Mouse (Mus musculus) embryonic facial prominence, embryonic 11.5 days (tissue): ENCODE measurements at regions not wholly inside any gene's neighbourhood (a gene's known extent, or its start where the extent isn't known, plus 50 kb on each side); places are given as distances from the start of the nearest gene placed in this dataset.
A peak's percentile ranks its signal among the peaks of the same experiment; 100 is the strongest.

Experiments
- ATAC-seq: fragments of 200-750 bp; cut with Nextera tagmentation; replicated peaks from 2 replicates; pipeline ENCODE4 v1.8.0; 2017; ENCODE audit warnings: low read depth; ENCODE audit not compliant: insufficient number of reproducible peaks, low FRiP score, low TSS enrichment
- DNase-seq: peaks from one replicate; pipeline ENCODE4 v3.0.0-alpha.2; 2015; ENCODE audit warnings: low spot score
- H3K27ac ChIP-seq: fragments of 300-500 bp; sonication (generic); replicated peaks from 2 replicates; pipeline ENCODE4 v1.5.1; 2014; ENCODE audit warnings: mild to moderate bottlenecking, low read depth, low read length, control low read depth
- H3K27me3 ChIP-seq: fragments of 300-500 bp; sonication (generic); 2 replicates; pipeline ENCODE4 v1.6.1; 2014; ENCODE audit warnings: mild to moderate bottlenecking, low read length, moderate library complexity, mixed read lengths; ENCODE audit not compliant: control insufficient read depth, insufficient read depth
- H3K36me3 ChIP-seq: fragments of 300-500 bp; sonication (generic); replicated peaks from 2 replicates; pipeline ENCODE4 v1.6.1; 2014; ENCODE audit warnings: low read depth, mild to moderate bottlenecking, low read length, moderate library complexity, mixed read lengths; ENCODE audit not compliant: control insufficient read depth, insufficient read depth
- H3K4me1 ChIP-seq: fragments of 300-500 bp; sonication (generic); 2 replicates; pipeline ENCODE4 v1.6.1; 2014; ENCODE audit warnings: low read length, mixed read lengths; ENCODE audit not compliant: control insufficient read depth, insufficient read depth
- H3K4me2 ChIP-seq: fragments of 300-500 bp; sonication (generic); 2 replicates; pipeline ENCODE4 v1.6.1; 2014; ENCODE audit warnings: low read depth, mild to moderate bottlenecking, control low read depth, low read length, moderate library complexity
- H3K4me3 ChIP-seq: fragments of 300-500 bp; sonication (generic); 2 replicates; pipeline ENCODE4 v1.5.1; 2014; ENCODE audit warnings: low read depth, low read length, control low read depth
- H3K9ac ChIP-seq: fragments of 300-500 bp; sonication (generic); replicated peaks from 2 replicates; pipeline ENCODE4 v1.6.1; 2014; ENCODE audit warnings: mild to moderate bottlenecking, control low read depth, low read length
- H3K9me3 ChIP-seq: fragments of 300-500 bp; sonication (generic); replicated peaks from 2 replicates; pipeline ENCODE4 v1.6.1; 2016; ENCODE audit warnings: mild to moderate bottlenecking, low read length, inconsistent platforms, mixed read lengths; ENCODE audit not compliant: control insufficient read depth
- WGBS: fragments of 180-500 bp; shearing (Covaris S2); extraction: QIAGEN DNeasy Blood & Tissue Kit; methylation state at CpG from one replicate; pipeline ENCODE4 v1.1.7; 2014; 5-methylcytosine and 5-hydroxymethylcytosine counted together

DNA sequence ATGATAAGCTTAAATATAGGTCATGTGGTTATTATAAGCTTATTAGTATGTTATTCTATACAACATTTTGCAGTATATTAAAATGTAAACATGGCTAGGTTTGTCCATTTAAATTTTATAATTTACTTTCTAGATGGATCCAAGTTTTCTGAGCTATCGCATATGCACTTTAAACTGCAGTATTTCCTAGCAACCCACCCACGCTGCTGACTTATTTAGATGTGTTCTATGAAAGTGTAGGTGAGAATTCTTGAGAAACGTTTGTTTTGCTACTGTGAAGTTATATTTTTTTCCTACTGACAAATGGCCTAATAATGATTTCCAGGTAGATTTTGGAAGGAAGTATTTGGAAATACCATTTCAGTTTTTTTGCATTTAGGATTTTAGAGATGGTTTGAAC, 308.0 kb downstream of the Gbe1 start:
- Histone ChIP-seq H3K27ac (no peak overlapping the region), H3K4me3 (no peak overlapping the region), H3K4me2 (no peak overlapping the region), H3K36me3 (no peaks in the 10 kb centered on the region), H3K9me3 (no peaks in the 10 kb centered on the region), H3K4me1 (no peaks in the 10 kb centered on the region), H3K9ac (no peak overlapping the region), H3K27me3 (no peaks in the 10 kb centered on the region)
- WGBS = 90% methylated on average over 3 of the region's 3 CpGs
- no peak for DNase-seq
- ATAC-seq = no peak

DNA sequence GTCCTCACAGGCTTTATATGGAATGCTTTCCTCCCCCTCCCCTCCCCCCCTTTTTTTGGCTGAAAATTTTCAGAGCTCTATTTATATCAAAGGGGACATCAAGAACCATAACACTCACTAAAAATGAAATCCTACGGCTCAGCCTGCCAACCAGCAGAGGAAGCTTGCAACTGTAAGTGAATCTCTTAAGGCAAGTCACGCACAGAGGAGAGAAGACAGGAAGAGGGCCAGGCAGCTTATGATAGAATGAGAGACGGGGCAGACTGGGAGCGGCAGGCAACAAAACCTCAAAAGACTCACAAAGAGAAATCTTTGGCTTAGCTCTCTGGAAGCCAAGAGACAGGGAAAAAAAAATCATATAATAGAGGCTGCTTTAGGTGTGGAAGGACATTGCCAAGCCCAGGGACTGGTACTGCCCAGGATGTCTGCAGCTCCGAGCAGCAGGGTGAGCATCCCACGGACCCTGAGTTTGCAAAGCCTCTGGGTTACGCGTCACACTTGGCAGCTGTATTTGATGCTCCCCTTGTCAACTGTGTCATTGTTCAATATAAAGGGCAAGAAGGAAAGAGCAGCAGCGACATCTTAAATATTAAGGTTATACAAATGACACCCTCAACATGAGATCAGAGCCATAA, 330.0 kb downstream of the Gbe1 start:
- Histone ChIP-seq H3K27ac (no peak overlapping the region), H3K4me1 (no peaks in the 10 kb centered on the region), H3K9me3 (no peaks in the 10 kb centered on the region), H3K4me3 (no peak overlapping the region), H3K9ac (no peak overlapping the region), H3K36me3 (no peaks in the 10 kb centered on the region), H3K27me3 (no peaks in the 10 kb centered on the region), H3K4me2 (no peak overlapping the region)
- DNase-seq (no peak), ATAC-seq (no peak)
- WGBS = 85% methylated on average over 9 of the region's 9 CpGs

- no peak overlapping the region for H3K4me3 ChIP-seq
- H3K4me1 ChIP-seq = no peaks in the 10 kb centered on the region
- no peaks in the 10 kb centered on the region for H3K27me3 ChIP-seq
- H3K9ac ChIP-seq = no peak overlapping the region
- WGBS = 66% methylated on average over 8 of the region's 8 CpGs
- DNase-seq (peak; percentile 6), ATAC-seq (no peak)
- no peak overlapping the region for H3K4me2 ChIP-seq
- no peaks in the 10 kb centered on the region for H3K9me3 ChIP-seq
- no peak overlapping the region for H3K27ac ChIP-seq
- no peaks in the 10 kb centered on the region for H3K36me3 ChIP-seq
Measured at GRCm38 (mm10) chr16:70644695-70645279, 331.0 kb downstream of the Gbe1 start.

GRCm38 (mm10) chr16:70654429-70655081, 340.8 kb downstream of the Gbe1 start:
- WGBS = 65% methylated on average over 6 of the region's 6 CpGs
- no peak for ATAC-seq
- no peaks in the 10 kb centered on the region for H3K27me3 ChIP-seq

GRCm38 (mm10) chr16:70689826-70690225, 376.1 kb downstream of the Gbe1 start:
- Histone ChIP-seq H3K4me2 (no peak overlapping the region), H3K27me3 (no peaks in the 10 kb centered on the region), H3K27ac (no peak overlapping the region), H3K4me1 (no peaks in the 10 kb centered on the region), H3K9me3 (no peaks in the 10 kb centered on the region), H3K36me3 (no peaks in the 10 kb centered on the region), H3K9ac (no peak overlapping the region), H3K4me3 (no peak overlapping the region)
- DNase-seq = no peak
- 81% methylated on average over 6 of the region's 6 CpGs for WGBS
- ATAC-seq = no peak

More at GRCm38 (mm10) chr16:70654429-70655081, 340.8 kb downstream of the Gbe1 start:
- Histone ChIP-seq H3K36me3 (no peaks in the 10 kb centered on the region), H3K4me2 (no peak overlapping the region), H3K27ac (no peak overlapping the region), H3K9ac (no peak overlapping the region), H3K4me3 (no peak overlapping the region), H3K4me1 (no peaks in the 10 kb centered on the region), H3K9me3 (no peaks in the 10 kb centered on the region)
- peak; percentile 45 for DNase-seq

DNA sequence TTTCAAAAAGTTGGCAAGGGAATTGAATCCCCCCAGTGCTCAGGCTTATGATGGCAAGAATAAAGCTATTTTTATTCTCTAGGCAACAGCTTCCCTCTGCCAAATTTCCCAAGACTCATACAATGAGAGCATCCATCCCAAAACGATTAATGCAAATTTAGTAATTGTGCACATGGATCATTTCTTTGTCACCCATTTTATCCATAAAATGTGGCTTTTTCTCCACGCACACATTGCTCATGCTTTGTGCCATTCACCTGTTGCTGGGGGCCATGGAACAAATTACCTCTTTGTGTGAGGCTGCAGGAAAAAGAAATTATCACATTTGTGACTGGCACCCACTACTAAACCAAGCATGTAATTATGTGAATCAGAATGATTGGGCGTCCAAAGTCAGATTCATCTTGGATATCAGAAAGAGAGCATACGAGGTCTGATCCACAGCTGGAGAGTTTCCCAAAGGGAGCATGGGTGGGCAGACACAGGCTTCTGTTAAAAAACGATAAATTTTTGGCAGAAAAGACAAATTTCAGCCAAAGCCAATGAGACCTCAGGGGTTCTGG, 411.1 kb downstream of the Gbe1 start:
- no peaks in the 10 kb centered on the region for H3K27me3 ChIP-seq
- H3K4me3 ChIP-seq = no peak overlapping the region
- H3K4me1 ChIP-seq = no peaks in the 10 kb centered on the region
- H3K27ac ChIP-seq = no peak overlapping the region
- 59% methylated on average over 5 of the region's 5 CpGs for WGBS
- no peak overlapping the region for H3K4me2 ChIP-seq
- H3K36me3 ChIP-seq = no peaks in the 10 kb centered on the region
- H3K9me3 ChIP-seq = no peaks in the 10 kb centered on the region
- DNase-seq (no peak), ATAC-seq (no peak)
- no peak overlapping the region for H3K9ac ChIP-seq

DNA sequence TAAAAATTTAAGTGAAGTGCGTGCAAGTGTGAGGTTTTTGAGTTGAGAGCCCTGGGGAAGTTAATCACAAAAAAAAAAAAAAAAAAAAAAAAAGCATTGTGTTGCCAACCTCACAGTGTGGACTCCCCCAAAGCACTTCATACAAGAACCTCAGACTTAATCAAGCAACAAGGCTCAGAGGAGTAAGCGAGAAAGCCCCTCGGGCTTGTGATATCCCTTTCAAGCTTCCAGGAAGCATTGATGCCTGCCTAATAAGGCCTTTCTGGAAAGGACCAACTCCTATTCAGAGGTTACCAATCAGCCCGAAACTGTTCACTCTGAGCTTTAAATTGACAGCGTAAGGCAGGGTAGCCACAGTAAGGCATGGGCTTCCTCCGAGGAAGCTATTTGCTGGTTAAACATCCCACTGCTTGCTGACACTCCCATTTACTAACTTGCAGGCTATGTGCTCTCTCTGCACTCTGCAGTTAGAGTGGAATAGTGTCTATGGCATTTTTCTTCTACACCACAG, 411.6 kb downstream of the Gbe1 start:
- no peaks in the 10 kb centered on the region for H3K9me3 ChIP-seq
- H3K27me3 ChIP-seq = no peaks in the 10 kb centered on the region
- H3K36me3 ChIP-seq = no peaks in the 10 kb centered on the region
- no peak overlapping the region for H3K9ac ChIP-seq
- 34% methylated on average over 6 of the region's 6 CpGs for whole genome bisulfite sequencing
- no peaks in the 10 kb centered on the region for H3K4me1 ChIP-seq
- H3K4me2 ChIP-seq = no peak overlapping the region
- no peak overlapping the region for H3K4me3 ChIP-seq
- DNase-seq (peak; percentile 7), ATAC-seq (no peak)
- no peak overlapping the region for H3K27ac ChIP-seq

GRCm38 (mm10) chr16:70733016-70733415, 419.3 kb downstream of the Gbe1 start:
- Histone ChIP-seq H3K9me3 (no peaks in the 10 kb centered on the region), H3K4me3 (no peak overlapping the region), H3K9ac (no peak overlapping the region), H3K27ac (no peak overlapping the region), H3K36me3 (no peaks in the 10 kb centered on the region), H3K27me3 (no peaks in the 10 kb centered on the region), H3K4me2 (no peak overlapping the region), H3K4me1 (no peaks in the 10 kb centered on the region)
- WGBS = 82% methylated on average over 7 of the region's 7 CpGs
- DNase-seq (no peak), ATAC-seq (no peak)
